Mouse (Mus musculus) hindbrain, embryonic 10.5 days (tissue): Measurements from ENCODE around the gene Lama1. TPM values are rescaled to one million over a fixed set of nuclear protein-coding genes. Genes with fewer than 3 reads are reported as not detected.

ENCODE experiments used
- DNase-seq: peaks from one replicate; pipeline ENCODE4 v3.0.0-alpha.2; 2017; ENCODE audit warnings: low spot score
- H3K27ac ChIP-seq: fragments of 300-500 bp; sonication (generic); 2 replicates; pipeline ENCODE4 v1.5.1; 2016; ENCODE audit warnings: mild to moderate bottlenecking, moderate library complexity
- H3K27me3 ChIP-seq: fragments of 300-500 bp; sonication (generic); 2 replicates; pipeline ENCODE4 v1.6.1; 2016; ENCODE audit warnings: mild to moderate bottlenecking; ENCODE audit not compliant: poor library complexity, insufficient read depth, severe bottlenecking
- H3K36me3 ChIP-seq: fragments of 300-500 bp; sonication (generic); 2 replicates; pipeline ENCODE4 v1.6.1; 2016; ENCODE audit warnings: mild to moderate bottlenecking, moderate library complexity
- H3K4me1 ChIP-seq: fragments of 300-500 bp; sonication (generic); replicated peaks from 2 replicates; pipeline ENCODE4 v1.6.1; 2016; ENCODE audit warnings: mild to moderate bottlenecking
- H3K4me3 ChIP-seq: fragments of 300-500 bp; sonication (generic); 2 replicates; pipeline ENCODE4 v1.5.1; 2016; ENCODE audit warnings: mild to moderate bottlenecking, moderate library complexity
- H3K9me3 ChIP-seq: fragments of 300-500 bp; sonication (generic); 2 replicates; pipeline ENCODE4 v1.6.1; 2016; ENCODE audit warnings: mild to moderate bottlenecking, moderate library complexity
- whole genome bisulfite sequencing: fragments of 180-500 bp; shearing (Covaris S2); methylation state at CpG from one replicate; pipeline ENCODE4 v1.1.7; 2016; 5-methylcytosine and 5-hydroxymethylcytosine counted together
- polyA plus RNA-seq: library from polyadenylated mRNA; unstranded; fragments of >200 nt; fragmentation: Nextera tagmentation; extraction: Ambion mirVana; gene quantifications from 2 replicates; pipeline ENCODE4 v1.2.1, GENCODE M21; 2016

Gene Lama1
- polyA plus RNA-seq, result 19.1 and 25.8 TPM in 2 replicates

DNA sequence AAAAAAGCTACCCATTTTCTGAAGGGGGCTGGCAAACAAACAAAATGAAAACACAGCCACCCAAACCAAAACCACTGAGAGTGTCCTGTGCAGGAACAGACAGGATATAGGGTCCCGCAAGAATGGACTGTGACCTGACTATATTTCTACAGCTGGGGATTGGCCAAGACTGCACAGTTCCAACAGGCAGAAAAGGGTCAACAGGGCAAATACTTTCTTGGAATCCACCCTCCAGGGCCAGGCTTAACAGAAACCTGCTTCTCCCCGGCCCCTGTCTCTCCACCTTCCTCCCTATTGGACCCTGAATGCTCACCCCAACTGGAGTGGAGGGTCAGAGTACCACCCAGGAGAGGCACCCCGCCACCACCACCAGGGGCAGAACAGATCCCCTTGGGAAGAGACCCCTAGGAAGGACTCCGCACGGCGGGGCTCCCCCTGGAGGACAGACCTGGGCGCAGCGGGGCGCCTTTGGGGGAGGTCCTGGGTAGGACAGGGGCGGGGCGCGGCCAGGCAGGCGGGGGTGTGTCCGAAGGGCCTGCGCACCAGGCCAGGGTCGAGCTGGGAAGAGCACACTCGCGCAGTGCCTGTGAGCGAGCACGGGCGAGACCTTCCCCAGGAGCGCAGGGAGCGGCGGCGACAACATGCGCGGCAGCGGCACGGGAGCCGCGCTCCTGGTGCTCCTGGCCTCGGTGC, at the start of gene Lama1:
Lama1 (plus strand) TSS at position 566 of the 693 bp plus-strand sequence.
- Histone ChIP-seq H3K4me3 (peak within 1 kb of the TSS; percentile 78), H3K27ac (peak within 1 kb of the TSS; percentile 95), H3K9me3 (no peaks in the 10 kb centered on the region), H3K36me3 (no peaks in the 10 kb centered on the region), H3K27me3 (peaks cover 4% of the 10 kb centered on the region; the same call in 1 of the 2 replicates), H3K4me1 (peaks cover 66% of the 10 kb centered on the region)
- peak; percentile 92 for DNase-seq
- WGBS, result 2% methylated on average over 32 of the region's 32 CpGs

DNA sequence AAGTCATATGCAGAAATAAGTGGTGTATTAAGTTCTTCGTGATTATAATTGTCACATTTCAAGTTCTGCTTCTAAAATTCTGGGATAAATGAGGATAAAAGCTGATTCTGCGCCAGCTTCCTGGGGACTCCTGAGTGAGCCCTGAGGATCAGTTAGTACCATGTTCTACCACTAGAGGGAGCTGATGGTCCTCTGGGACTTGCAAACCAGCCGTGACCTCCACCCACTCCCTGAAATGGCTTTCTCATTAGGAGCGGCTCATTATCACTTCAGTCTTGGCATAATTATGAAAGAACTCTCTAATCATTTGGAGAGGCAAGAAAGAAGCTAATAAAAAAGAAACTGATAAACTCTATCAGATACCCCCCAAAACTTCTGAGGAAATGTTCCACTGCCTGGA, 45.6 kb upstream of the Lama1 start:
- Histone ChIP-seq H3K9me3 (no peaks in the 10 kb centered on the region), H3K27ac (no peak overlapping the region), H3K36me3 (no peaks in the 10 kb centered on the region), H3K4me3 (no peak overlapping the region), H3K27me3 (no peaks in the 10 kb centered on the region), H3K4me1 (no peaks in the 10 kb centered on the region)
- WGBS, result 25% methylated on average over 4 of the region's 4 CpGs
- DNase-seq, result peak; percentile 32

- no peak for DNase-seq
- H3K27me3 ChIP-seq, result 0 out of 2 replicates have a peak, but pooled peaks cover 11% of the 10 kb centered on the region
- H3K36me3 ChIP-seq, result no peaks in the 10 kb centered on the region
- H3K27ac ChIP-seq, result no peak overlapping the region
- 74% methylated on average over 3 of the region's 3 CpGs for WGBS
- no peaks in the 10 kb centered on the region for H3K9me3 ChIP-seq
- H3K4me1 ChIP-seq, result no peaks in the 10 kb centered on the region
- no peak overlapping the region for H3K4me3 ChIP-seq
Observed at GRCm38 (mm10) chr17:67664299-67664698, 32.8 kb upstream of the Lama1 start.

DNA sequence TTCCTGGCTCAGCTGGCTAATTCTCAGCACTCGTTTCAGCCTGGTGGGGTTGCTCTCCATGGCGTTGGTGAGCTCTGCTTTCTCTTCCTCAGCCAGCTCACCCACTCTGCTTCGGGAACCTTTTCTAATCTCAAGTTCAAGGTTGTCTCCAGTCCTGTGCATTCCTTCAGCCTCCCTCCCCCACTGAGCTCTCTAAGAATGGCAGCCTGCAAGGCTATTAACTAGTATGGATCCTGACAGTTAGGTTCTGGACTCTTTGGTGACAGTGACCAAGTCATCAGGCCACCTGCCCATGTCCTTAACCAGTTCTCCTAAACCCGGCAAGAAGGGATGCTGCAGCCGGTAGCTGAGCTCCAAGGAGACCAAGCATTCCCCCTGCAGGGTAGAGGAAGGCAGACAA, 30.1 kb upstream of the Lama1 start:
- no peak overlapping the region for H3K4me3 ChIP-seq
- WGBS, result 75% methylated on average over 5 of the region's 5 CpGs
- H3K4me1 ChIP-seq, result no peaks in the 10 kb centered on the region

DNA sequence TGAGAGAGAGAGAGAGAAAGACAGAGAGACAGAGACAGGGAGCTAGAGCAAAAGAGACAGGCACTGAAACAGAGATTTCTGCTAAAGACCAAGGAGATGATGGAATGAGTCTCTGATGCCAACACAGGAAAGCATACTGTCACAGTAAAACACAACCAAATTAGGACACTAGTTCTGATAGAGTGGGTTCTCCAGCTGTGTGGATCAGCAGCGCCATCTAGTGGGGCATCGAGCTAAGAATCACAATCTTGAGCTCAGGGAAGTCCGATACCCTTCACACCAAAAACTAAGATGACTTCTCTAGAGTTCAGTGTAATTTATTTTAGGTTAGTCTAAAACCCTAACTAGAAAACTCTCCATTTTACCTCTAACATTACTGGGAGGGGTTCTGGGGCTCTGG, 29.1 kb upstream of the Lama1 start:
- Histone ChIP-seq H3K27me3 (0 out of 2 replicates have a peak, but pooled peaks cover 11% of the 10 kb centered on the region), H3K27ac (no peak overlapping the region), H3K9me3 (no peaks in the 10 kb centered on the region), H3K4me1 (no peaks in the 10 kb centered on the region), H3K4me3 (no peak overlapping the region), H3K36me3 (no peaks in the 10 kb centered on the region)
- DNase-seq, result peak; percentile 80
- 18% methylated on average over 3 of the region's 3 CpGs for WGBS

More for the DNA sequence above, 30.1 kb upstream of the Lama1 start:
- Histone ChIP-seq H3K9me3 (no peaks in the 10 kb centered on the region), H3K36me3 (no peaks in the 10 kb centered on the region), H3K27ac (no peak overlapping the region), H3K27me3 (0 out of 2 replicates have a peak, but pooled peaks cover 11% of the 10 kb centered on the region)
- DNase-seq, result no peak

DNA sequence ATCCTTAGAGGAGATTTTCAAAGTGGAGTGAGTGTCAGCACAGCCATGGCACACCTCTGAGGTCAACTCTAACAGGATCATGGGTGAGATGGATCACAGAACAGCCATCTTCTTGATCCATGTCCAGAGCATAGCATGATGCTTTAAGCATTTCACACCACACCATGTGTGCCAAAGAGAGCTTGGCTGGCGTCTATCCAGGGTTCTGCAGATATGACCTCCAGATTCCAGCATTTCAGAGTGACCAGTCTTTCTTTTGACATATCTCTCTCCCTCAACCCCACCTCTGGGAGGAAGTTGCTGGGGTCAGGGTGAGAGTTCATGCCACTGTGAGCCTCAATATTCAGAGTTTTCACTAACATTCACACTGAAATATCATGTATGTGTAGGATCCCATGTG, 18.5 kb upstream of the Lama1 start:
- H3K9me3 ChIP-seq, result 0 out of 2 replicates have a peak, but pooled peaks cover 3% of the 10 kb centered on the region
- no peak overlapping the region for H3K27ac ChIP-seq
- 81% methylated on average over 1 of the region's 1 CpGs for whole genome bisulfite sequencing
- DNase-seq, result no peak
- H3K4me3 ChIP-seq, result no peak overlapping the region
- H3K4me1 ChIP-seq, result 0 out of 2 replicates have a peak, but pooled peaks cover 3% of the 10 kb centered on the region
- no peaks in the 10 kb centered on the region for H3K36me3 ChIP-seq
- H3K27me3 ChIP-seq, result no peaks in the 10 kb centered on the region

GRCm38 (mm10) chr17:67681084-67681483, 16.0 kb upstream of the Lama1 start:
- Histone ChIP-seq H3K9me3 (0 out of 2 replicates have a peak, but pooled peaks cover 3% of the 10 kb centered on the region), H3K27me3 (no peaks in the 10 kb centered on the region), H3K36me3 (no peaks in the 10 kb centered on the region), H3K4me1 (peaks cover 17% of the 10 kb centered on the region), H3K27ac (no peak overlapping the region), H3K4me3 (no peak overlapping the region)
- 72% methylated on average over 6 of the region's 6 CpGs for WGBS
- no peak for DNase-seq

GRCm38 (mm10) chr17:67685022-67685743, 11.9 kb upstream of the Lama1 start:
- Histone ChIP-seq H3K27ac (no peak overlapping the region), H3K4me3 (no peak overlapping the region), H3K4me1 (peaks cover 43% of the 10 kb centered on the region), H3K36me3 (no peaks in the 10 kb centered on the region), H3K9me3 (no peaks in the 10 kb centered on the region), H3K27me3 (no peaks in the 10 kb centered on the region)
- WGBS, result 54% methylated on average over 14 of the region's 14 CpGs
- peak; percentile 48 for DNase-seq

DNA sequence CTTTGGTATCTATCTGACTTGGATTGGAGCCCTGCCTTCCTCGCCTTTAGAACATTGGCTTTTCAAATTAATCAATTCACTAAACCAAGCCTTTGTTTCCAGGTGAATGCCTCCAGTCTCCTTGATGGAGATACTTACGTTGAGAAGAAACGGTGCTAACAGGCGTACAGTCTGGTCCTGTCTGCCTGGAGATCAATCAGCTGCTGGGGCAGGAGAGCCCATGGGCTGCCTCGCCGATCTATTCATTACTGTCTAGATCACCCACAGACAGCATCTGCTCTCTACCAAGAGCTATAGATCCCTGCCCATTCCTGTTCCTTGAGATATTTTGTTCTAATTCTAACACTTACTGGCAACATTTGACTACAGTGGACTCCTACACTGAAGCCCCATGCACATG, 9.6 kb upstream of the Lama1 start:
- Histone ChIP-seq H3K36me3 (no peaks in the 10 kb centered on the region), H3K9me3 (no peaks in the 10 kb centered on the region), H3K4me3 (no peak overlapping the region), H3K4me1 (peaks cover 48% of the 10 kb centered on the region), H3K27ac (peak overlapping the region; percentile 12; the same call in 1 of the 2 replicates), H3K27me3 (no peaks in the 10 kb centered on the region)
- WGBS, result 55% methylated on average over 6 of the region's 6 CpGs
- no peak for DNase-seq

- WGBS, result 69% methylated on average over 4 of the region's 4 CpGs
- Histone ChIP-seq H3K4me1 (peaks cover 49% of the 10 kb centered on the region), H3K4me3 (no peak overlapping the region), H3K9me3 (no peaks in the 10 kb centered on the region), H3K36me3 (no peaks in the 10 kb centered on the region), H3K27me3 (peaks cover 4% of the 10 kb centered on the region; the same call in 1 of the 2 replicates), H3K27ac (0 out of 2 replicates have a peak overlapping the region, but pooled peaks have one; percentile 18)
- no peak for DNase-seq
Observed at GRCm38 (mm10) chr17:67690689-67691088, 6.4 kb upstream of the Lama1 start.

DNA sequence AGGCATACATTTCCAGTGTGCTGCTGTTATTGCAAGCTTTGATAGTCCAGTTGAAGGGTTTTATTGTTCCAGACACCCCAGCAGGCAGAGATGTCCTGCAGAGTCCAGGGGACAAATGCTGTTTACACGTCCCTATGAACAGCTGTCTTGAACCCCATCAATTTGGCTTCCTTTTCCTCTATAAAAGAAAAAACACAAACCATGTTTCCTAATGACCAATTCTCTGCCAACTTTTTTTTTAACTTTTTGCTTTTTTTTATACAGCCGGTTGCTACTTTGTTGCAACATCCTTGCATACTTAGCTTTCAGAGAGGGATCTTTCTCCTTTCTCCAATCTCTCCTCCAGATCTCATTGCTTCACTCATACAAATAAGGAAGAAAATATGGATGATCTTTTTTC, 4.4 kb upstream of the Lama1 start:
- Histone ChIP-seq H3K4me1 (peaks cover 41% of the 10 kb centered on the region), H3K9me3 (no peaks in the 10 kb centered on the region), H3K27me3 (peaks cover 4% of the 10 kb centered on the region; the same call in 1 of the 2 replicates), H3K36me3 (no peaks in the 10 kb centered on the region), H3K27ac (no peak overlapping the region), H3K4me3 (no peak overlapping the region)
- no peak for DNase-seq
- 61% methylated on average over 2 of the region's 2 CpGs for WGBS

GRCm38 (mm10) chr17:67693861-67694260, 3.2 kb upstream of the Lama1 start:
- 62% methylated on average over 3 of the region's 3 CpGs for WGBS
- Histone ChIP-seq H3K4me3 (no peak overlapping the region), H3K36me3 (no peaks in the 10 kb centered on the region), H3K27me3 (peaks cover 4% of the 10 kb centered on the region; the same call in 1 of the 2 replicates), H3K9me3 (no peaks in the 10 kb centered on the region), H3K4me1 (peaks cover 47% of the 10 kb centered on the region), H3K27ac (no peak overlapping the region)
- no peak for DNase-seq

GRCm38 (mm10) chr17:67697461-67697891, 417 bp downstream of the Lama1 start:
- H3K4me3 ChIP-seq, result peak overlapping the region; percentile 78
- peaks cover 4% of the 10 kb centered on the region; the same call in 1 of the 2 replicates for H3K27me3 ChIP-seq
- no peaks in the 10 kb centered on the region for H3K9me3 ChIP-seq
- under 1% methylated on average over 32 of the region's 32 CpGs for WGBS
- H3K27ac ChIP-seq, result peak overlapping the region; percentile 95
- H3K36me3 ChIP-seq, result 0 out of 2 replicates have a peak, but pooled peaks cover 1% of the 10 kb centered on the region
- peak; percentile 78 for DNase-seq
- peaks cover 72% of the 10 kb centered on the region for H3K4me1 ChIP-seq
